Mouse (Mus musculus) forebrain, postnatal 0 days (tissue): ENCODE measurements around the gene Ehd1. TPM values are rescaled to one million over a fixed set of nuclear protein-coding genes. Genes with fewer than 3 reads are reported as not detected.
A peak's percentile ranks its signal among the peaks of the same experiment; 100 is the strongest.

Experiments
- ATAC-seq: fragments of 200-750 bp; cut with Nextera tagmentation; 2 replicates; pipeline ENCODE4 v1.8.0; 2017; ENCODE audit warnings: mild to moderate bottlenecking, moderate library complexity
- DNase-seq: peaks from one replicate; pipeline ENCODE4 v3.0.0-alpha.2; 2015
- H3K27ac ChIP-seq: fragments of 300-500 bp; sonication (generic); 2 replicates; pipeline ENCODE4 v1.5.1; 2014; ENCODE audit warnings: low read depth, mild to moderate bottlenecking, antibody characterized with exemption, low read length, moderate library complexity, mixed read lengths
- H3K27me3 ChIP-seq: fragments of 300-500 bp; sonication (generic); 2 replicates; pipeline ENCODE4 v1.6.1; 2014; ENCODE audit warnings: mild to moderate bottlenecking, low read length, mixed read lengths; ENCODE audit not compliant: insufficient read depth
- H3K36me3 ChIP-seq: fragments of 300-500 bp; sonication (generic); 2 replicates; pipeline ENCODE4 v1.6.1; 2014; ENCODE audit warnings: mild to moderate bottlenecking, moderate library complexity; ENCODE audit not compliant: insufficient read depth
- H3K4me1 ChIP-seq: fragments of 300-500 bp; sonication (generic); 2 replicates; pipeline ENCODE4 v1.6.1; 2014; ENCODE audit warnings: antibody characterized with exemption; ENCODE audit not compliant: insufficient read depth
- H3K4me2 ChIP-seq: fragments of 300-500 bp; sonication (generic); 2 replicates; pipeline ENCODE4 v1.6.1; 2014; ENCODE audit warnings: low read depth, mild to moderate bottlenecking, moderate library complexity
- H3K4me3 ChIP-seq: fragments of 300-500 bp; sonication (generic); 2 replicates; pipeline ENCODE4 v1.5.1; 2014; ENCODE audit warnings: low read depth, low read length, mixed read lengths
- H3K9ac ChIP-seq: fragments of 300-500 bp; sonication (generic); 2 replicates; pipeline ENCODE4 v1.6.1; 2014; ENCODE audit warnings: mild to moderate bottlenecking
- H3K9me3 ChIP-seq: fragments of 300-500 bp; sonication (generic); 2 replicates; pipeline ENCODE4 v1.6.1; 2016; ENCODE audit warnings: low read length
- CTCF ChIP-seq: sonication (generic); IDR thresholded peaks from 2 replicates; pipeline ENCODE4 v1.5.1; 2016; ENCODE audit warnings: antibody characterized with exemption, control low read depth, low read depth
- WGBS: fragments of 180-500 bp; shearing (Covaris S2); extraction: QIAGEN DNeasy Blood & Tissue Kit; methylation state at CpG from one replicate; pipeline ENCODE4 v1.1.7; 2014; 5-methylcytosine and 5-hydroxymethylcytosine counted together
- polyA plus RNA-seq: library from polyadenylated mRNA; unstranded; fragments of >200 nt; fragmentation: Nextera tagmentation; extraction: Ambion mirVana; gene quantifications from 2 replicates; pipeline ENCODE4 v1.2.1, GENCODE M21; 2015
- total RNA-seq: library from RNA; depleted of rRNA; stranded (reverse); fragments of >200 nt; gene quantifications from 2 replicates; pipeline ENCODE4 v1.2.3, GENCODE M21; 2014; rRNA removed

The Ehd1 gene
- 91.9 and 120 TPM in 2 replicates for total RNA-seq
- 69.9 and 75.4 TPM in 2 replicates for polyA plus RNA-seq

- Histone ChIP-seq H3K4me3 (peak within 1 kb of the TSS; percentile 85), H3K9ac (peak within 1 kb of the TSS; percentile 77), H3K27me3 (no peaks in the 10 kb centered on the region), H3K4me2 (peak within 1 kb of the TSS; percentile 96), H3K27ac (peak within 1 kb of the TSS; percentile 82), H3K9me3 (no peaks in the 10 kb centered on the region), H3K36me3 (peaks cover 11% of the 10 kb centered on the region), H3K4me1 (peaks cover 28% of the 10 kb centered on the region)
- 1% methylated on average over 105 of the region's 106 CpGs for WGBS
- ATAC-seq (peak; percentile 97), DNase-seq (peak; percentile 99)
- TF ChIP-seq CTCF, result peak; percentile 64
These were observed at the start of gene Ehd1 for GRCm38 (mm10) chr19:6276426-6277421. TSS of gene Ehd1 (plus strand) at chr19:6276725.

DNA sequence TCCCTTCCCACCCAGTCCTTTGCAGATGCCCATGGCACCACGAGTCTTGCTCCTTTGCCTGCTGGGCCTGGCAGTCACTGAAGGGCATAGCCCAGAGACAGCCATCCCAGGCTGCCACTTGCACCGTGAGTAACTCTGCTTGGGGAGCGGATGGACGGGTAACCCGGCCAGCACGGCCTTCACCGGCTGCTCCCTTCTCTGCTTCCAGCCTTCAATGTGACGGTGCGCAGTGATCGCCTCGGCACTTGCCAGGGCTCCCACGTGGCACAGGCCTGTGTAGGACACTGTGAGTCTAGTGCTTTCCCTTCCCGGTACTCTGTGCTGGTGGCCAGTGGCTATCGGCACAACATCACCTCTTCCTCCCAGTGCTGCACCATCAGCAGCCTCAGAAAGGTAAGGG lies 49.8 kb upstream of the Ehd1 start:
- Histone ChIP-seq H3K27ac (no peak overlapping the region), H3K4me1 (no peaks in the 10 kb centered on the region), H3K27me3 (no peaks in the 10 kb centered on the region), H3K9ac (no peak overlapping the region), H3K36me3 (peaks cover 51% of the 10 kb centered on the region), H3K9me3 (no peaks in the 10 kb centered on the region), H3K4me2 (no peak overlapping the region), H3K4me3 (no peak overlapping the region)
- no peak for DNase-seq
- no peak; the same call in 1 of the 2 replicates for ATAC-seq
- no peak for TF ChIP-seq CTCF
- WGBS, result 91% methylated on average over 14 of the region's 14 CpGs

- no peak for DNase-seq
- WGBS, result 76% methylated on average over 4 of the region's 4 CpGs
- Histone ChIP-seq H3K27ac (no peak overlapping the region), H3K4me3 (no peak overlapping the region), H3K9me3 (no peaks in the 10 kb centered on the region), H3K4me2 (no peak overlapping the region), H3K4me1 (no peaks in the 10 kb centered on the region), H3K36me3 (peaks cover 62% of the 10 kb centered on the region), H3K27me3 (no peaks in the 10 kb centered on the region), H3K9ac (no peak overlapping the region)
- TF ChIP-seq CTCF, result no peak
- ATAC-seq, result no peak
These were observed 48.7 kb upstream of the Ehd1 start for GRCm38 (mm10) chr19:6227864-6228263.

GRCm38 (mm10) chr19:6230411-6230810 lies 46.1 kb upstream of the Ehd1 start:
- H3K4me3 ChIP-seq, result no peak overlapping the region
- ATAC-seq, result no peak
- 92% methylated on average over 4 of the region's 4 CpGs for WGBS
- H3K4me1 ChIP-seq, result peaks cover 7% of the 10 kb centered on the region; the same call in 1 of the 2 replicates
- no peaks in the 10 kb centered on the region for H3K9me3 ChIP-seq
- H3K36me3 ChIP-seq, result peaks cover 70% of the 10 kb centered on the region
- DNase-seq, result no peak
- no peak overlapping the region for H3K9ac ChIP-seq
- TF ChIP-seq CTCF, result no peak
- H3K27ac ChIP-seq, result no peak overlapping the region
- no peaks in the 10 kb centered on the region for H3K27me3 ChIP-seq
- H3K4me2 ChIP-seq, result no peak overlapping the region

DNA sequence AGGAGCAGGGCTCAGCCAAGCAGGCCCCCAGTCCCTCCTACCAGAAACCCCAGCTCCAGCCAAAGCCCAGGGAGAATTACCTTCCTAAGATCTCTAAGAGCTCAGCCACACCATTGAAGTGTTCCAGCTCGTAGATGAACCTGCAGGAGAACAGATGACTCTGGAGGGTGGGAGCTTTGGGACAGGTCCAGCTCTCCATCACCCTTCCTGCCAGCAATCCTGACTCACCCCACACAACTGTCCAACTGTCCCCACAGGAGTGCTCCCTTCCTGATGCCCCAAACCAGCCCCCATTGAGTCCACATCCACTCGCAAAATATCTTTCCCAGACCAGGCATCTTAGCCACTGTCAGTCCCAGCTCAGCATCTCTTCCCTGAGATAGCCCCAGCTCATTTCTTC lies 45.5 kb upstream of the Ehd1 start:
- no peak for ATAC-seq
- 83% methylated on average over 2 of the region's 2 CpGs for WGBS

DNA sequence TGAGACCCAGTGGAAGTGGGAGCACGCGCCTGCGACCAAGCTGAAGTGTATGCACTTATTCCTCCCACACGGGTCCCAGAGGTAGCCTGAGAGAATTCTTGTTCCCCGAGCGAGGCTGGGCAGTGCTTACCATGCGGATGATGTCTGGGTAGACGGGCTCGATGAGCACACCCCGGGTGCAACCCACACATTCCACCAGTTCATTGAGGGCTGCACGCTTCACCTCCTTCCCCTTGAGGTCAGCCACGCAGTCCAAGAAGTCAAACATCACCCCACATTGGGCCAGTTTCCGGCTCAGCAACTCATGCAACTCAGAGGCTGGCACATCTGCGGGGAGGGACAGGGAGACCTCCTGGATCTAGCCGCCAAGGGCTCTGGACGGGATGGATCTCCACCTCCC lies 42.9 kb upstream of the Ehd1 start:
- H3K27ac ChIP-seq, result no peak overlapping the region
- peaks cover 50% of the 10 kb centered on the region for H3K36me3 ChIP-seq
- no peak overlapping the region for H3K4me3 ChIP-seq
- DNase-seq (no peak), ATAC-seq (no peak)
- H3K9ac ChIP-seq, result no peak overlapping the region
- no peak for TF ChIP-seq CTCF
- no peaks in the 10 kb centered on the region for H3K9me3 ChIP-seq
- peaks cover 11% of the 10 kb centered on the region for H3K4me1 ChIP-seq
- no peak overlapping the region for H3K4me2 ChIP-seq
- WGBS, result 89% methylated on average over 16 of the region's 16 CpGs
- no peaks in the 10 kb centered on the region for H3K27me3 ChIP-seq

More for the DNA sequence above, 45.5 kb upstream of the Ehd1 start:
- Histone ChIP-seq H3K9ac (no peak overlapping the region), H3K4me2 (no peak overlapping the region), H3K36me3 (peaks cover 70% of the 10 kb centered on the region), H3K4me1 (peaks cover 7% of the 10 kb centered on the region; the same call in 1 of the 2 replicates), H3K9me3 (no peaks in the 10 kb centered on the region), H3K27me3 (no peaks in the 10 kb centered on the region), H3K27ac (no peak overlapping the region), H3K4me3 (no peak overlapping the region)
- DNase-seq, result no peak
- TF ChIP-seq CTCF, result no peak
